Mouse (Mus musculus) hindbrain, embryonic 14.5 days (tissue): ENCODE results near the gene Cemip2. TPM values are rescaled to one million over a fixed set of nuclear protein-coding genes. Genes with fewer than 3 reads are reported as not detected.
A peak's percentile ranks its signal among the peaks of the same experiment; 100 is the strongest.

Experiments used
- ATAC-seq: fragments of 200-750 bp; cut with Nextera tagmentation; 2 replicates; pipeline ENCODE4 v1.8.0; 2017; ENCODE audit warnings: moderate number of reproducible peaks, mild to moderate bottlenecking, moderate TSS enrichment, moderate library complexity; ENCODE audit not compliant: low FRiP score
- DNase-seq: peaks from one replicate; pipeline ENCODE4 v3.0.0-alpha.2; 2015; ENCODE audit warnings: low spot score
- H3K27ac ChIP-seq: fragments of 300-500 bp; sonication (generic); 2 replicates; pipeline ENCODE4 v1.5.1; 2014; ENCODE audit warnings: mild to moderate bottlenecking, moderate library complexity
- H3K27me3 ChIP-seq: fragments of 300-500 bp; sonication (generic); 2 replicates; pipeline ENCODE4 v1.6.1; 2014; ENCODE audit warnings: mild to moderate bottlenecking, low read length, mixed read lengths; ENCODE audit not compliant: control insufficient read depth, insufficient read depth
- H3K36me3 ChIP-seq: fragments of 300-500 bp; sonication (generic); replicated peaks from 2 replicates; pipeline ENCODE4 v1.6.1; 2014; ENCODE audit not compliant: control insufficient read depth, insufficient read depth
- H3K4me1 ChIP-seq: fragments of 300-500 bp; sonication (generic); replicated peaks from 2 replicates; pipeline ENCODE4 v1.6.1; 2014; ENCODE audit warnings: antibody characterized with exemption, low read length, mixed read lengths; ENCODE audit not compliant: control insufficient read depth, insufficient read depth
- H3K4me2 ChIP-seq: fragments of 300-500 bp; sonication (generic); replicated peaks from 2 replicates; pipeline ENCODE4 v1.6.1; 2014; ENCODE audit warnings: mild to moderate bottlenecking, moderate library complexity
- H3K4me3 ChIP-seq: fragments of 300-500 bp; sonication (generic); replicated peaks from 2 replicates; pipeline ENCODE4 v1.5.1; 2014; ENCODE audit warnings: mild to moderate bottlenecking, low read length
- H3K9ac ChIP-seq: fragments of 300-500 bp; sonication (generic); 2 replicates; pipeline ENCODE4 v1.6.1; 2014
- H3K9me3 ChIP-seq: fragments of 300-500 bp; sonication (generic); 2 replicates; pipeline ENCODE4 v1.6.1; 2016; ENCODE audit warnings: low read length; ENCODE audit not compliant: control insufficient read depth
- WGBS: fragments of 180-500 bp; shearing (Covaris S2); extraction: QIAGEN DNeasy Blood & Tissue Kit; methylation state at CpG from one replicate; pipeline ENCODE4 v1.1.7; 2014; 5-methylcytosine and 5-hydroxymethylcytosine counted together
- polyA plus RNA-seq: library from polyadenylated mRNA; unstranded; fragments of >200 nt; fragmentation: Nextera tagmentation; extraction: Ambion mirVana; gene quantifications from 2 replicates; pipeline ENCODE4 v1.2.1, GENCODE M21; 2014

The Cemip2 gene
- polyA plus RNA-seq, 1 experiment from 2014 or later, result 26.8 TPM

DNA sequence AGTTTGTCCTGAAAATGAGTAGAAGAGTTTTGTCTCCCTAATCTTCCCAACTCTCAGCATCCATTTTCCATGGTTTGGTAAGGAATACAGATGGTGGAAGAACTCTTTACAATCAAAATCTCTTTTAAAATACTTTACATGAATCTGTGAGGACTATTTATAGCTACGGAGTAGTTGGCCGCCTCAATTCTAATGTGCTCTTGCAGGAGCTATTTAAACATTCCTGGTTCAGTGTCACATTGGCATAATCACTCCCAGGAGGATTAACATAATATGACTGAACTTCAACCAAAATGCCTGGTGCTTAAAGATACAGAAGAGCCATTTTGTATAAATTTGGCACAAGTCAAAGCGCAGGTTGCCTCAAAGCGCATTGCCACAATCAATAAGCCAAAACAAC is 2.5 kb upstream of the Cemip2 start:
- Histone ChIP-seq H3K9ac (no peak overlapping the region), H3K4me3 (no peak overlapping the region), H3K4me1 (peaks cover 14% of the 10 kb centered on the region), H3K27me3 (no peaks in the 10 kb centered on the region), H3K27ac (no peak overlapping the region), H3K36me3 (no peaks in the 10 kb centered on the region), H3K9me3 (no peaks in the 10 kb centered on the region), H3K4me2 (no peak overlapping the region)
- 83% methylated on average over 4 of the region's 4 CpGs for WGBS
- DNase-seq, result no peak
- no peak for ATAC-seq

GRCm38 (mm10) chr19:21776671-21777070 is 1.5 kb upstream of the Cemip2 start:
- 68% methylated on average over 3 of the region's 3 CpGs for WGBS
- no peak for ATAC-seq
- DNase-seq, result no peak
- no peaks in the 10 kb centered on the region for H3K27me3 ChIP-seq
- H3K9ac ChIP-seq, result no peak overlapping the region
- H3K36me3 ChIP-seq, result no peaks in the 10 kb centered on the region
- peaks cover 25% of the 10 kb centered on the region for H3K4me1 ChIP-seq
- no peak overlapping the region for H3K27ac ChIP-seq
- H3K4me2 ChIP-seq, result no peak overlapping the region
- no peak overlapping the region for H3K4me3 ChIP-seq
- H3K9me3 ChIP-seq, result no peaks in the 10 kb centered on the region

- H3K36me3 ChIP-seq, result no peaks in the 10 kb centered on the region
- no peak overlapping the region for H3K27ac ChIP-seq
- DNase-seq (no peak), ATAC-seq (no peak; the same call in 1 of the 2 replicates)
- H3K9me3 ChIP-seq, result no peaks in the 10 kb centered on the region
- no peak overlapping the region for H3K4me3 ChIP-seq
- 25% methylated on average over 20 of the region's 20 CpGs for WGBS
- H3K4me2 ChIP-seq, result peak overlapping the region; percentile 61
- no peak overlapping the region for H3K9ac ChIP-seq
- peaks cover 30% of the 10 kb centered on the region for H3K4me1 ChIP-seq
- no peaks in the 10 kb centered on the region for H3K27me3 ChIP-seq
These were observed 891 bp upstream of the Cemip2 start for GRCm38 (mm10) chr19:21777171-21777731.

GRCm38 (mm10) chr19:21779106-21779505 is 964 bp downstream of the Cemip2 start:
- Histone ChIP-seq H3K36me3 (no peaks in the 10 kb centered on the region), H3K4me1 (peaks cover 47% of the 10 kb centered on the region), H3K27me3 (no peaks in the 10 kb centered on the region), H3K9ac (peak overlapping the region; percentile 88), H3K9me3 (no peaks in the 10 kb centered on the region), H3K27ac (peak overlapping the region; percentile 94), H3K4me3 (peak overlapping the region; percentile 78), H3K4me2 (peak overlapping the region; percentile 61)
- WGBS, result 0% methylated on average over 11 of the region's 11 CpGs
- ATAC-seq (no peak), DNase-seq (no peak)

DNA sequence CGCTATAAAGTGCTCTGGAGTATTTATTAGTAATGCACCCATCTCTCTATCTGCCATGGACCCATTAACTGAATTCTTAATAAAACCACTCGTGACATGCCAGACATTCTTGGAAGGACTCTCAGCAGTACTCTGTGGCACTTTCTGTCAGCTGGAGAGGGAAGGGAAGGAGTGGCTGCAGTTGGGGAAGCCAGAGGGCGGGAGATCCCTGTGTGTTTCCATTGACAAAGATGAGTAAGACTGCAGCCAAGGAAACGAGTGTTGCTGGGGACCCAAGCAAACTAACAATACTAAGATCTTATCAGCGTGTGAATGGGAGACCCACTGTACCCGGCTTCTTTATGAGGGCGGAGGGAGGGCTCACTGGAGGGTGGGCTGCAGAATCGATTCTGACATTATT is 2.5 kb downstream of the Cemip2 start:
- Histone ChIP-seq H3K9me3 (no peaks in the 10 kb centered on the region), H3K9ac (peak overlapping the region; percentile 88), H3K4me2 (peak overlapping the region; percentile 61), H3K4me1 (peaks cover 63% of the 10 kb centered on the region), H3K27ac (peak overlapping the region; percentile 83), H3K4me3 (peak overlapping the region; percentile 78), H3K27me3 (no peaks in the 10 kb centered on the region), H3K36me3 (no peaks in the 10 kb centered on the region)
- no peak for DNase-seq
- 12% methylated on average over 8 of the region's 8 CpGs for WGBS
- ATAC-seq, result no peak

GRCm38 (mm10) chr19:21781066-21781786 is 3.1 kb downstream of the Cemip2 start:
- Histone ChIP-seq H3K4me2 (peak overlapping the region; percentile 61), H3K4me3 (peak overlapping the region; percentile 78), H3K9me3 (no peaks in the 10 kb centered on the region), H3K4me1 (peaks cover 66% of the 10 kb centered on the region), H3K27me3 (no peaks in the 10 kb centered on the region), H3K27ac (peak overlapping the region; percentile 83), H3K36me3 (no peaks in the 10 kb centered on the region), H3K9ac (peak overlapping the region; percentile 88)
- WGBS, result 19% methylated on average over 7 of the region's 7 CpGs
- ATAC-seq (no peak), DNase-seq (peak; percentile 66)

GRCm38 (mm10) chr19:21781787-21782432 is 3.8 kb downstream of the Cemip2 start:
- H3K9me3 ChIP-seq, result no peaks in the 10 kb centered on the region
- DNase-seq, result no peak
- peaks cover 72% of the 10 kb centered on the region for H3K4me1 ChIP-seq
- ATAC-seq, result no peak
- H3K27ac ChIP-seq, result peak overlapping the region; percentile 83
- H3K9ac ChIP-seq, result peak overlapping the region; percentile 88
- peak overlapping the region; percentile 78 for H3K4me3 ChIP-seq
- H3K4me2 ChIP-seq, result peak overlapping the region; percentile 61
- H3K27me3 ChIP-seq, result no peaks in the 10 kb centered on the region
- WGBS, result 17% methylated on average over 12 of the region's 12 CpGs
- H3K36me3 ChIP-seq, result no peaks in the 10 kb centered on the region

DNA sequence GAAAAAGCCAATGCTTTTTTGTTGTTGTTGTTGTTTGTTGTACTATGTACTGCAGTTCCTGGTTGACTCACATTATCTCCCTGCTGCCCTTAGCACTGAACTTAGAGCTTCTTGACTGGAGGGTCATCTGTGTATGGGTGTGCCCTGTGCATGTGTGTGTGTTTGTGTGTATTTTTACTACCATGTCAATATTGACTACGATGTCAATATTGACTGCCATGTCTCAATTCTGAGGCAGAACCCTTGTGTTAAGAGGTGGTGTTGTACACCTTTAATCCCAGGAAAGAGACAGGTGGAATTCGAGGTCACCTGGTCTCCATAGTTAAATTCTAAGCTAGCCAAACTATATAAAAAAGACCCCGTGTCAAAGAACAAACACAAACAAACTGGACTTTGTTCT is 5.6 kb downstream of the Cemip2 start:
- no peak for DNase-seq
- H3K9ac ChIP-seq, result no peak overlapping the region
- H3K4me2 ChIP-seq, result peak overlapping the region; percentile 52
- no peaks in the 10 kb centered on the region for H3K36me3 ChIP-seq
- peaks cover 89% of the 10 kb centered on the region for H3K4me1 ChIP-seq
- H3K9me3 ChIP-seq, result no peaks in the 10 kb centered on the region
- WGBS, result 60% methylated on average over 3 of the region's 3 CpGs
- no peaks in the 10 kb centered on the region for H3K27me3 ChIP-seq
- peak overlapping the region; percentile 97 for H3K27ac ChIP-seq
- ATAC-seq, result no peak
- H3K4me3 ChIP-seq, result no peak overlapping the region

GRCm38 (mm10) chr19:21784331-21785131 is 6.4 kb downstream of the Cemip2 start:
- peaks cover 94% of the 10 kb centered on the region for H3K4me1 ChIP-seq
- H3K27me3 ChIP-seq, result no peaks in the 10 kb centered on the region
- H3K36me3 ChIP-seq, result no peaks in the 10 kb centered on the region
- peak overlapping the region; percentile 97 for H3K27ac ChIP-seq
- peak overlapping the region; percentile 55 for H3K9ac ChIP-seq
- WGBS, result 2% methylated on average over 8 of the region's 8 CpGs
- H3K4me3 ChIP-seq, result peak overlapping the region; percentile 5; the same call in 1 of the 2 replicates
- DNase-seq, result peak; percentile 63
- H3K9me3 ChIP-seq, result no peaks in the 10 kb centered on the region
- H3K4me2 ChIP-seq, result peak overlapping the region; percentile 52
- peak; percentile 79 for ATAC-seq
